Mouse (Mus musculus) gastrocnemius, postnatal 36 days (tissue): ENCODE data around the gene Snhg11. TPM values are rescaled to one million over a fixed set of nuclear protein-coding genes. Genes with fewer than 3 reads are reported as not detected.

Source experiments
- total RNA-seq, 2 experiments: library from RNA; stranded (reverse); gene quantifications; 2 replicates each; pipeline ENCODE4 v1.2.3; 2021

Snhg11 gene
- total RNA-seq, 2 experiments from 2014 or later = 0.05 TPM; not detected in 1

Other genes starting within 250 kb of the Snhg11 start
- 10 to 100 TPM; 41.0 to 53.1 TPM for gene Tgm2, start 229.2 kb upstream of the Snhg11 start, total RNA-seq
- gene D630003M21Rik, start 146.4 kb upstream of the Snhg11 start, total RNA-seq = 1 to 10 TPM; 2.2 TPM
- not detected for gene Bpi, start 117.5 kb upstream of the Snhg11 start, total RNA-seq
- 1 to 10 TPM; 4.9 to 8.2 TPM for gene Lbp, start 69.1 kb upstream of the Snhg11 start, total RNA-seq
- gene Ralgapb, start 34.2 kb downstream of the Snhg11 start, total RNA-seq = 10 to 100 TPM; 24.1 to 25.5 TPM
- gene Adig, start 127.0 kb downstream of the Snhg11 start, total RNA-seq = 1 to 10 TPM; 2.7 to 3.4 TPM
- not detected for gene Arhgap40, start 137.2 kb downstream of the Snhg11 start, total RNA-seq
- not detected for gene Slc32a1, start 235.1 kb downstream of the Snhg11 start, total RNA-seq
- 1 to 10 TPM; 2.4 to 3.6 TPM for gene Actr5, start 249.2 kb downstream of the Snhg11 start, total RNA-seq